ENCODE assay signal across 8 mouse cellular contexts in genomic region chr8:106687479-106687878, GRCm38 (mm10). TPM values are rescaled to one million over a fixed set of nuclear protein-coding genes. Genes with fewer than 3 reads are reported as not detected.
DNase-seq lines count a peak whose midpoint lies in the region; ATAC-seq and TF ChIP-seq lines count a peak whose summit lies in the region.

No protein-coding gene starts in this region.

- no peaks in the 10 kb centered on the region; the same call in 1 of the 2 replicates for H3K4me1 ChIP-seq in forebrain, embryonic 12.5 days
- no peaks in the 10 kb centered on the region for H3K4me1 ChIP-seq in forebrain, embryonic 11.5 days (replicated peaks; ENCODE audit: control insufficient read depth, insufficient read depth, low read length)
- H3K4me1 ChIP-seq in lung, adult 2 months (ENCODE audit: control insufficient read depth, insufficient read depth, low read length) = no peaks in the 10 kb centered on the region

- no peaks in the 10 kb centered on the region for H3K27me3 ChIP-seq in forebrain, embryonic 12.5 days
- no peaks in the 10 kb centered on the region for H3K27me3 ChIP-seq in forebrain, embryonic 11.5 days (ENCODE audit: control insufficient read depth, insufficient read depth, low read length)

- H3K9me3 ChIP-seq in forebrain, embryonic 12.5 days = no peaks in the 10 kb centered on the region
- no peaks in the 10 kb centered on the region for H3K9me3 ChIP-seq in forebrain, embryonic 11.5 days (ENCODE audit: control insufficient read depth, low read length)

- no peak for TF ChIP-seq POLR2A in lung, adult 2 months (IDR thresholded peaks at IDR 0.05; ENCODE audit: borderline replicate concordance, extremely low read depth, low read depth, low read length)

- H3K27ac ChIP-seq in forebrain, embryonic 12.5 days = no peak overlapping the region
- H3K27ac ChIP-seq in forebrain, embryonic 11.5 days (ENCODE audit: low read depth, low read length) = no peak overlapping the region

- WGBS in forebrain, embryonic 12.5 days = 7% methylated on average over 4 of the region's 4 CpGs
- 18% methylated on average over 4 of the region's 4 CpGs for WGBS in forebrain, embryonic 11.5 days
- WGBS in lung, adult 2 months = under 1% methylated on average over 4 of the region's 4 CpGs

- 0 out of 2 replicates have a peak, but pooled peaks have one; percentile 31 for TF ChIP-seq CTCF in lung, adult 2 months (IDR thresholded peaks at IDR 0.05; ENCODE audit: insufficient read depth, low read length)

- no peak overlapping the region for H3K4me2 ChIP-seq in forebrain, embryonic 12.5 days
- H3K4me2 ChIP-seq in forebrain, embryonic 11.5 days (ENCODE audit: low read depth, low read length, severe bottlenecking) = no peak overlapping the region

- H3K9ac ChIP-seq in forebrain, embryonic 12.5 days = no peak overlapping the region
- no peak overlapping the region for H3K9ac ChIP-seq in forebrain, embryonic 11.5 days (ENCODE audit: low read length)

- peak; percentile 48; the same call in 1 of the 2 replicates for ATAC-seq in forebrain, embryonic 12.5 days (ENCODE audit: low FRiP score)
- no peak for ATAC-seq in forebrain, embryonic 11.5 days (replicated peaks; ENCODE audit: low FRiP score)

- H3K36me3 ChIP-seq in forebrain, embryonic 12.5 days (replicated peaks) = 0 out of 2 replicates have a peak, but pooled peaks cover 5% of the 10 kb centered on the region
- H3K36me3 ChIP-seq in forebrain, embryonic 11.5 days (ENCODE audit: control insufficient read depth, insufficient read depth, low read length) = no peaks in the 10 kb centered on the region

- no peak for DNase-seq in forebrain, embryonic 11.5 days (ENCODE audit: low spot score)
- DNase-seq in lung, adult 2 months = no peak
- no peak for DNase-seq in lung, postnatal 4 days
- peak; percentile 67 for DNase-seq in ZHBTc4 (ENCODE audit: low read depth, low spot score)
- DNase-seq in lung, postnatal 10 days = peak; percentile 57
- no peak for DNase-seq in layer of hippocampus, adult 9-11 months
- no peak for DNase-seq in urinary bladder, postnatal 4 days (ENCODE audit: low spot score in 2 of 2)

- no peak overlapping the region for H3K4me3 ChIP-seq in forebrain, embryonic 12.5 days (replicated peaks)
- no peak overlapping the region for H3K4me3 ChIP-seq in forebrain, embryonic 11.5 days (ENCODE audit: low read depth, low read length)
- H3K4me3 ChIP-seq in lung, adult 2 months (replicated peaks; ENCODE audit: extremely low read depth, low read depth, low read length) = no peak overlapping the region

RNA-seq across cellular contexts. Expression of gene Tango6, which starts 4.6 kb away (rescaled TPM):
- 8.8 and 9.9 TPM in 2 replicates for polyA plus RNA-seq in forebrain, embryonic 12.5 days (2016; fragmentation: Nextera tagmentation; extraction: Ambion mirVana)
- polyA plus RNA-seq in forebrain, embryonic 11.5 days (2014; fragmentation: Nextera tagmentation; extraction: Ambion mirVana) = 10.6 and 12.4 TPM in 2 replicates
- polyA plus RNA-seq in lung, adult 2 months (2012; rRNA removed) = 4.3 and 5.9 TPM in 2 replicates

Comparison
In these comparisons a context has a peak if more than half of its experiments do, and no peak if none do; other contexts are left out.
1. DNase-seq: peak in ZHBTc4 (single experiment) and lung, postnatal 10 days (single experiment); none in forebrain, embryonic 11.5 days (single experiment), lung, adult 2 months (single experiment), lung, postnatal 4 days (0 of 2), layer of hippocampus, adult 9-11 months (single experiment) and urinary bladder, postnatal 4 days (0 of 2).